Mouse (Mus musculus) c-Kit-positive CD71-positive TER-119-negative erythroid progenitor cells, embryonic 14.5 days (primary cell): ENCODE data around the gene Esp34.

Source experiments
- DNase-seq: peaks from one replicate; pipeline ENCODE4 v3.0.0-alpha.2; 2013; ENCODE audit warnings: low read depth

The Esp34 gene

DNA sequence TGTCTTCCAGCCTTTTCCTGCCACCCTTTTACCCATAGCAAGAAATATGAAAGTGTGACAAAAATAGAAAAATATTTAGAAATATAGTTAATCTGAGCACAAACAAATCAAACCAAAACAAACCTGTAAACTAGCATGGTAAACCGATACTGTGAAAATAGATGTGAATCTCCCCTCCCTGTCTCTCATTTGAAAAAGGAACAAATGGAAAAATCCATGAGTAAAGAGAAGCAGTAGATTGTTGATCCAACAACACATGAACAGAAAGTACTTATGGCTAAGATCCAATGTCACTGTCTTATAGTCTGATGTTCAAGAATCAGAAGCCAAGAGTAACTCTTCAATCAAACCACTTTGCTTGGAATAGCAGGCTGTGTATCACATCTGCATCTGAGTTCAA is at the start of gene Esp34:
Gene Esp34 (plus strand): TSS at position 301 of the 400 bp plus-strand sequence.
- DNase-seq = no peak

DNA sequence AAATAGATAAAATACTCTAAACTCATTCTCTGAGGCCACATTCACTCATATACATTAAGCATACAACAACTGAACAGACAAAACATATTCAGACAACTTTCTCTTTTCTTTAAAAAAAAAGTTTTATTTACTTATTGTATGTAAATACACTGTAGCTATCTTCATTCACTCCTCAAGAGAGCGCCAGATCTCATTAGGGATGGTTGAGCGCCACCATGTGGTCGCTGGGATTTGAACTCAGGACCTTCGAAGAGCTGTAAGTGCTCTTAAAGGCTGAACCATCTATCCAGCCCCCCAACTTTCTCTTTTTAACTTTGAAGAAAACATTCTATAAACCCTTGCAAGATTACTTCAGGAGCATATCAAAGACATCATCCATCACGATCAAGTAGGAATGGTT is 8.5 kb downstream of the Esp34 start:
- no peak for DNase-seq
